Mouse (Mus musculus): ENCODE results near the gene Nipal4. TPM values are rescaled to one million over a fixed set of nuclear protein-coding genes. Genes with fewer than 3 reads are reported as not detected.

Nipal4 gene
- polyA plus RNA-seq, 1 experiment from 2014 or later, result 0.79 TPM

DNA sequence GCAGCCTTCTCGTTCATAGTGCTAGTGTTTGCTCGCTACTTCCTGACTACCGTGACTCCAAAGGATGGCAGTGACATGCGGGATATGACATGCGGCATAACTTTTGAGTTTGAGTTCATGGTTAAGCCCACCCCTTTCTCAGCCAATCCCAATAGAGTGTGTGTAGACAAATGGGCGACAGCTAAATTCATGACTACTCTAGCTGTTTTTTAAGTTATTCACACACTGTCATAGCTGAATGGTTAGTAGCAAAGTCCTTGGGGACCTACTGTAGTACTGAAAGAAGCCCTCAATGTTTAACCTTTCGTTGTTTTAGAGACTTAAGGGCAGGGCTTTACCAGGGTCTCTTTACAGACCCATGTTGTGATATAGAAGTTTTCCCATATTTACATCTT is 40.5 kb downstream of the Nipal4 start:
- no peaks in the 10 kb centered on the region for H3K27me3 ChIP-seq
- no peaks in the 10 kb centered on the region for H3K9me3 ChIP-seq
- ATAC-seq (ENCODE audit: insufficient number of reproducible peaks, insufficient read depth, low FRiP score, low TSS enrichment, low read depth), result no peak
- H3K9ac ChIP-seq (replicated peaks), result no peak overlapping the region
- no peak overlapping the region for H3K4me3 ChIP-seq (replicated peaks)
- peaks cover 55% of the 10 kb centered on the region for H3K36me3 ChIP-seq
- H3K4me1 ChIP-seq (replicated peaks), result no peaks in the 10 kb centered on the region
- no peak overlapping the region for H3K27ac ChIP-seq
- H3K4me2 ChIP-seq, result no peak overlapping the region
- 93% methylated on average over 7 of the region's 7 CpGs for WGBS

DNA sequence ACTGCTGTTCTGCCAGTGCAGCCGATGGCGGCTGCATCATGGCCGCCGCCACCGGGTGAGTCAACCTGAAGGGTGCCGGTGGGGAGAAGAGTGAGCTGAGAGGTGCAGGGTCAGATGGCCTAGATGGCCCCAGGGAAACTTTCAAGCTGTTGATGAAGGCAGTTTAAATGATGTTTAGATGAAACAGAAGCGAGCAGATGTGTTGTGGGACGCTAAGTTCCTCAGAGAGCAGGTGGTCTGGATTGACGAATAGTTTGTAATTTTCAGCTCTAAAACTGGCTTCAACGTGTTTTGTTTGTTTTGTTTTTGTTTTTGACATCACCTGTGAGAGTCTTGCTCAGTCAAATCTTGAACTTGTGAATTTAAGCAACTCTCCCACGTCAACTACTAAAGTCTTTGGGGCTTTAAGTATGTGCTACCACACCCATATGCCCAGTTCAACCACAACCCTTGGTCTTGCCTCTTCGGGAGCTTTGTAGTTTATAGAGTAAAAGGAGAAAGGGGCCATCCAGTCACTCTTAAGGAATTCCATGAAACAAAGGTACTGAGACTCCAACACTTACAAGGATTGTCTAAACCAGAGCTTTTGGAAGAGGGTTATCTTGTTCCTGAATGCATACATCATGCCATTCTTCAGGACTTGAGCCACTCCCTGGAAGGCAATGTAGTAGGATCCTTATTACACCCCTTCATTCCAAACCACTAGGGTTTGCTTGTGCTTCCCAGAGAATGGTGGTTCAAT is 41.0 kb downstream of the Nipal4 start:
- H3K4me2 ChIP-seq, result no peak overlapping the region
- H3K9ac ChIP-seq (replicated peaks), result no peak overlapping the region
- ATAC-seq (ENCODE audit: insufficient number of reproducible peaks, insufficient read depth, low FRiP score, low TSS enrichment, low read depth), result no peak
- H3K9me3 ChIP-seq, result no peaks in the 10 kb centered on the region
- H3K27me3 ChIP-seq, result no peaks in the 10 kb centered on the region
- peaks cover 52% of the 10 kb centered on the region for H3K36me3 ChIP-seq
- no peak overlapping the region for H3K4me3 ChIP-seq (replicated peaks)
- WGBS, result 89% methylated on average over 12 of the region's 12 CpGs
- peaks cover under 1% of the 10 kb centered on the region; the same call in 1 of the 2 replicates for H3K4me1 ChIP-seq (replicated peaks)
- no peak overlapping the region for H3K27ac ChIP-seq

DNA sequence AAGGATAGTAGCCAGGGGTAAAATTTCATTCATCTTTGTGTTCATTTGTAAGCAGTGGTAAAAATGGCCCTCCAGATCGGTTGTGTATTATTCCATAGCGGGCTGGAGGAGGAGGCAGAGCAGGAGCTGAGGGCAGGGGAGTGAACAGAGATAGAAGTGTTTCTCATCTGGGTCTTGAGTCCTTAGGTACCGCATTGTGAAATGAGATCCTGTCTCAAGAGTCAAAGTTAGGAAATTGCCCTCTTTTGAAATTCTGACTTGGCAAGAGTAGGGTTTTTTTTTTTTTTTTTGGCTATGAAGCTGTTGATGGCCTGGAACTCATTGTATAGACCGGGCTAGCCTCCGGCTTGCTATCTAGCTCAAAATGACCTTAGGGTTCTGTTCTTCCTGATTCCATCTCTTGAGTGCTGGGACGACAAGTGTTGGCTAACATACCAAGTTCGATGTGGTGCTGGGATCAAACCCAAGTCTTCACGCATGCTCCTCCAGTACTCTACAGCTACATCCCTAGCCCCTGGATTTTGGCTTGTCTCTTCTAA is 42.9 kb downstream of the Nipal4 start:
- Histone ChIP-seq H3K4me1 (replicated peaks) (peaks cover 19% of the 10 kb centered on the region), H3K27ac (no peak overlapping the region), H3K4me2 (no peak overlapping the region), H3K27me3 (no peaks in the 10 kb centered on the region), H3K36me3 (peaks cover 45% of the 10 kb centered on the region), H3K9ac (replicated peaks) (no peak overlapping the region), H3K9me3 (no peaks in the 10 kb centered on the region), H3K4me3 (replicated peaks) (no peak overlapping the region)
- 93% methylated on average over 8 of the region's 8 CpGs for WGBS
- no peak for ATAC-seq (ENCODE audit: insufficient number of reproducible peaks, insufficient read depth, low FRiP score, low TSS enrichment, low read depth)

GRCm38 (mm10) chr11:46122875-46123274 is 43.4 kb downstream of the Nipal4 start:
- Histone ChIP-seq H3K9ac (replicated peaks) (no peak overlapping the region), H3K27ac (no peak overlapping the region), H3K36me3 (peaks cover 41% of the 10 kb centered on the region), H3K9me3 (no peaks in the 10 kb centered on the region), H3K4me3 (replicated peaks) (no peak overlapping the region), H3K4me2 (no peak overlapping the region), H3K27me3 (no peaks in the 10 kb centered on the region), H3K4me1 (replicated peaks) (peaks cover 21% of the 10 kb centered on the region)
- 91% methylated on average over 4 of the region's 4 CpGs for WGBS
- no peak for ATAC-seq (ENCODE audit: insufficient number of reproducible peaks, insufficient read depth, low FRiP score, low TSS enrichment, low read depth)

GRCm38 (mm10) chr11:46121666-46122065 is 44.6 kb downstream of the Nipal4 start:
- Histone ChIP-seq H3K4me3 (replicated peaks) (no peak overlapping the region), H3K27me3 (no peaks in the 10 kb centered on the region), H3K36me3 (peaks cover 39% of the 10 kb centered on the region), H3K4me1 (replicated peaks) (peaks cover 21% of the 10 kb centered on the region), H3K4me2 (no peak overlapping the region), H3K9me3 (no peaks in the 10 kb centered on the region), H3K9ac (replicated peaks) (no peak overlapping the region), H3K27ac (no peak overlapping the region)
- 86% methylated on average over 4 of the region's 4 CpGs for WGBS
- ATAC-seq (ENCODE audit: insufficient number of reproducible peaks, insufficient read depth, low FRiP score, low TSS enrichment, low read depth), result no peak

DNA sequence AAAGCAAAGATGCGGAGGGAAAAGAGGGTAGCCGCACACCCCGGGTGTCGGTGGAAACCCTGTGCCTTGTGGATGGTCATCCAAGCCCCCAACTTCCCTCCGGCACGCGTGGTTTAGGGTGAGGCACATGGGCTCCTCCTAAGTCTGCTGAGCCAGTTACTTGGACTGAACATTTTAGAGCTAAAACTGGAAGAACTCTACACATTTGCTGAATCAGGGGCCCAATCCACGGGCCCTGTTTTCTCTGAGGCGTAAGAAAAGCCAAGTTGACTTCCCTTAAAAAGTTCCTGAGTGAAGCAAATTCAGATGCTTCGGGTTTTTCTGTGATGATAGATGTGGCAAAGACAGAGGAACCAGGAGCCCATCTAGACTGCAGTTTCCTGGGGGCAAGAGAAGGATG is 46.2 kb downstream of the Nipal4 start:
- H3K36me3 ChIP-seq, result peaks cover 43% of the 10 kb centered on the region
- no peak overlapping the region for H3K4me3 ChIP-seq (replicated peaks)
- H3K27ac ChIP-seq, result peak overlapping the region; percentile 64; the same call in 1 of the 2 replicates
- no peak overlapping the region for H3K9ac ChIP-seq (replicated peaks)
- 72% methylated on average over 10 of the region's 10 CpGs for WGBS
- H3K4me1 ChIP-seq (replicated peaks), result peaks cover 27% of the 10 kb centered on the region
- no peak for ATAC-seq (ENCODE audit: insufficient number of reproducible peaks, insufficient read depth, low FRiP score, low TSS enrichment, low read depth)
- no peak overlapping the region for H3K4me2 ChIP-seq
- no peaks in the 10 kb centered on the region for H3K9me3 ChIP-seq
- no peaks in the 10 kb centered on the region for H3K27me3 ChIP-seq

- peak; percentile 73 for ATAC-seq (ENCODE audit: insufficient number of reproducible peaks, insufficient read depth, low FRiP score, low TSS enrichment, low read depth)
- Histone ChIP-seq H3K27me3 (no peaks in the 10 kb centered on the region), H3K4me2 (no peak overlapping the region), H3K9me3 (no peaks in the 10 kb centered on the region), H3K27ac (peak overlapping the region; percentile 64), H3K4me1 (replicated peaks) (peaks cover 30% of the 10 kb centered on the region), H3K36me3 (peaks cover 42% of the 10 kb centered on the region; the same call in 1 of the 2 replicates), H3K9ac (replicated peaks) (no peak overlapping the region), H3K4me3 (replicated peaks) (no peak overlapping the region)
- WGBS, result under 1% methylated on average over 4 of the region's 4 CpGs
These were observed 46.7 kb downstream of the Nipal4 start for GRCm38 (mm10) chr11:46119624-46120023.

DNA sequence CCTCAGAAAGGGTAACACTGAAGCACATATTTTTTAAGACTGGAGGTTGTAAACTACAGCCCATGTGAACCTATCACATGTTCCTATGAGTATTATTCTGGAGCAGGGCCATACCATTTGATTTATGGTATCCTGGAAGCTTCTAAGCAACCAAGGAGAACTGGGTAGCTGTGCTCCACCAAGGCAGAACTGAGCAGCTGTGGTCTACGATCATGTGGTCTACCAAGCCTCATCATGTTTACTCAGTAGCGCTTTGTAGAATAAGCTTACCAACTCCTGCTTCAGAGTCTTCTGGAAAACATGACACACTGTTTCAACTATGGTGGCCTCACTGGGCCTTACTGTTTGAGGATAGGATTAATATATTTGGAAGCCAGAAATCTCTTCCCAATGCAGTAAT is 49.8 kb downstream of the Nipal4 start:
- Histone ChIP-seq H3K27ac (no peak overlapping the region), H3K4me2 (no peak overlapping the region), H3K9me3 (no peaks in the 10 kb centered on the region), H3K27me3 (no peaks in the 10 kb centered on the region), H3K36me3 (peaks cover 42% of the 10 kb centered on the region), H3K4me3 (replicated peaks) (no peak overlapping the region), H3K9ac (replicated peaks) (no peak overlapping the region), H3K4me1 (replicated peaks) (peaks cover 30% of the 10 kb centered on the region)
- ATAC-seq (ENCODE audit: insufficient number of reproducible peaks, insufficient read depth, low FRiP score, low TSS enrichment, low read depth), result no peak
- 85% methylated on average over 2 of the region's 2 CpGs for WGBS

- H3K4me2 ChIP-seq, result no peak overlapping the region
- no peaks in the 10 kb centered on the region for H3K27me3 ChIP-seq
- no peak overlapping the region for H3K9ac ChIP-seq (replicated peaks)
- no peak for ATAC-seq (ENCODE audit: insufficient number of reproducible peaks, insufficient read depth, low FRiP score, low TSS enrichment, low read depth)
- 83% methylated on average over 9 of the region's 9 CpGs for WGBS
- H3K4me1 ChIP-seq (replicated peaks), result peaks cover 30% of the 10 kb centered on the region
- H3K36me3 ChIP-seq, result peaks cover 38% of the 10 kb centered on the region
- no peak overlapping the region for H3K27ac ChIP-seq
- H3K4me3 ChIP-seq (replicated peaks), result no peak overlapping the region
- H3K9me3 ChIP-seq, result no peaks in the 10 kb centered on the region
These were observed 50.7 kb downstream of the Nipal4 start for GRCm38 (mm10) chr11:46115411-46116173.

GRCm38 (mm10) chr11:46115011-46115410 is 51.3 kb downstream of the Nipal4 start:
- Histone ChIP-seq H3K9ac (replicated peaks) (no peak overlapping the region), H3K4me3 (replicated peaks) (no peak overlapping the region), H3K36me3 (peaks cover 38% of the 10 kb centered on the region), H3K27me3 (no peaks in the 10 kb centered on the region), H3K4me1 (replicated peaks) (peaks cover 27% of the 10 kb centered on the region), H3K9me3 (no peaks in the 10 kb centered on the region), H3K27ac (no peak overlapping the region), H3K4me2 (no peak overlapping the region)
- ATAC-seq (ENCODE audit: insufficient number of reproducible peaks, insufficient read depth, low FRiP score, low TSS enrichment, low read depth), result no peak
- 73% methylated on average over 4 of the region's 4 CpGs for WGBS

DNA sequence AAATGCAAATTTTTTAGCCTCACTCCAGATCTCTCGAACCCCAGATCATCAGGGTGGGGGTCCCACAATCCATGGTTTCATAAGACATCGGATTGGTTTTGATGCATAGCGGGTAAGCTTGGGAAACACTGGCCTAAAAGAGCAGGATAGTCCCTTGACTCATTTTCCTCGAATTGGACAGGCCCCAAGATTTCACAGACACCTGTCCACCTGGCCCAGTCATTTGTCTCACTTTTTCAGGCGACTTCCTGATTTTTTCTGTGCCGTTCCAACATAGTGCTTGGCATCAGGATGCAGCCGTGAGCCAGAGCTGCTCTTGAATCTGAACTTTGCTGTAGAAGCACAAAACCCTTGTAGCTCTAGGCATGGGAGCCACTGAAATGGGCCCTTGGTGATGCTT is 52.1 kb downstream of the Nipal4 start:
- WGBS, result 90% methylated on average over 7 of the region's 7 CpGs
- Histone ChIP-seq H3K4me2 (no peak overlapping the region), H3K27me3 (no peaks in the 10 kb centered on the region), H3K36me3 (peaks cover 35% of the 10 kb centered on the region), H3K27ac (no peak overlapping the region), H3K9me3 (no peaks in the 10 kb centered on the region), H3K4me3 (replicated peaks) (no peak overlapping the region), H3K4me1 (replicated peaks) (peaks cover 19% of the 10 kb centered on the region), H3K9ac (replicated peaks) (no peak overlapping the region)
- no peak for ATAC-seq (ENCODE audit: insufficient number of reproducible peaks, insufficient read depth, low FRiP score, low TSS enrichment, low read depth)
